Mouse (Mus musculus): Measurements from ENCODE around the gene Aftph.

DNA sequence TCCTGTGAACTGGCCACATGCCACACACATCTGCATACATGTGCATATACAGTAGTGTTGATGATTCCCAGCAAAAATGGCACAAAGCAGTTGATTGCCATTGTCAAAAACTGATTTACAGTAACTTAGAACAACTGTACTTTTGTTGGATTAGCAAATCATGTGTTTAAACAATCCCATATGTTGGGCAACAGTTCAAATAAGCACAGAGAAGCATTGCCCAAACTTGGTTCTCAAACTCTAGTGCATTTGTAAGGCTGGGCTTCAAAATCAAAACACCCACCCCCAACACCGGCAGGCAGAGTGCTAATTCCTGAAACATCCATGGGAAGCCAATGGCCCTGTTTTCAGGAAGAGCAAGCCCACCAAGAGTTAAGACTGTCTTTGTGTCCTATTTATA, 90.2 kb downstream of the Aftph start:
- TF ChIP-seq CTCF (conservative IDR thresholded peaks at IDR 0.05; ENCODE audit: low read length), result no peak
- no peak for TF ChIP-seq POU5F1 (IDR thresholded peaks at IDR 0.05; ENCODE audit: borderline replicate concordance, low read length)
- TF ChIP-seq NANOG (IDR thresholded peaks at IDR 0.05; ENCODE audit: borderline replicate concordance, low read length), result no peak
